Mouse (Mus musculus): Measurements from ENCODE around the gene Pls1.

The Pls1 gene

GRCm38 (mm10) chr9:95704078-95704477 lies 141.0 kb downstream of the Pls1 start:
- no peak for DNase-seq (ENCODE audit: low read depth)
